ENCODE assay signal across 9 mouse cellular contexts in the genomic region with DNA sequence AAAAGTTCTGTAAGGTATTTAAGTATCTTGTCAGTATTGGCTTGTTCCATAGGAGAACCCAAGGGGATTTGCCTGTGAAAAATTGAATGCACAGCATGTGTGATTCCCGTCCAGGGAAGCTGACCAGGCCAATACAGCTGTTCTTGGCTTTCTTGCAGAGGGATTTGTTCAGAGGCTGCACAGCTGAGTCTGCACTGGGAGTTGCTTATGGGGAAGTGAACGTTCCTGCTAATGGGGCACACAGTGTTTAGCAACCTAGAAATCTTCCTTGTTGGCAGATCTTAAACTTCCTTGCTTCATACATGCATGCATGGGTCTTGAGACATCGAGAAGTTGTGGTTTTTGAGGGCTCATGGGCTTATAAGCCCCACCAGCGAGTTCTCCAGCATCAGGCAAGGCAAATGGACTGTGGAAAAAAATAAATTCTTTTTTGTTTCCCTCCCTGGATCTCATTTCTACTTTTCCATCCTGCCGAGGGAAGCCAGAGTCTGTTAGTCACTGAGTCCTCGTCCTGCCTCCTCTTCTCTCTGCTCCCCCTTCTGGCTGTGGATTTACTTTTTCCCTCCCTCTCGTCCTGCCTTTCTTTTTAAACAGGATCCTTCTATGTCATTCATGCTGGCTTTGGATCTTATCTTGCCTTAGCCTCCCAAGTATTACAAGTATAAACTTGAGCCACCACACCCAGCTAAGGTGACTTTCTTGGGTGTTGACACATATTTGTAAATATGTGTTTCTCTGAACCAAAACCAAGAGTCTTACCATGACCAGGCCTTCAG. TPM values are rescaled to one million over a fixed set of nuclear protein-coding genes. Genes with fewer than 3 reads are reported as not detected.
DNase-seq lines count a peak whose midpoint lies in the region; ATAC-seq lines count a peak whose summit lies in the region.
"Had no signal": no experiment of that assay in that cellular context is flagged by ENCODE, and none has a peak within 500 bp of the region (broad histone marks: within the 10 kb centered on the region; RNA-seq: fewer than 3 reads in every experiment).

No protein-coding gene starts in this region.

- 36% methylated on average over 7 of the region's 7 CpGs for WGBS in limb, embryonic 13.5 days
- 47% methylated on average over 7 of the region's 7 CpGs for WGBS in limb, embryonic 10.5 days
- 50% methylated on average over 7 of the region's 7 CpGs for WGBS in intestine, embryonic 15.5 days

- peak overlapping the region; percentile 17; the same call in 1 of the 2 replicates for H3K4me2 ChIP-seq in limb, embryonic 13.5 days (replicated peaks)
- no peak overlapping the region for H3K4me2 ChIP-seq in intestine, embryonic 15.5 days (replicated peaks)
- H3K4me2 ChIP-seq: limb, embryonic 12.5 days had no signal

- H3K27ac ChIP-seq in limb, embryonic 13.5 days = peak overlapping the region; percentile 29; the same call in 1 of the 2 replicates
- no peak overlapping the region for H3K27ac ChIP-seq in limb, embryonic 10.5 days
- H3K27ac ChIP-seq in intestine, embryonic 15.5 days = peak overlapping the region; percentile 13; the same call in 1 of the 2 replicates
- H3K27ac ChIP-seq: limb, embryonic 12.5 days had no signal

- H3K9ac ChIP-seq in limb, embryonic 13.5 days = 0 out of 2 replicates have a peak overlapping the region, but pooled peaks have one; percentile 25
- H3K9ac ChIP-seq in intestine, embryonic 15.5 days = no peak overlapping the region
- H3K9ac ChIP-seq: limb, embryonic 12.5 days had no signal

- H3K27me3 ChIP-seq in limb, embryonic 13.5 days = no peaks in the 10 kb centered on the region
- H3K27me3 ChIP-seq in limb, embryonic 10.5 days (ENCODE audit: low read depth, poor library complexity, severe bottlenecking) = no peaks in the 10 kb centered on the region
- no peaks in the 10 kb centered on the region for H3K27me3 ChIP-seq in intestine, embryonic 15.5 days (replicated peaks)
- H3K27me3 ChIP-seq: limb, embryonic 12.5 days had no signal

- DNase-seq in embryo, embryonic 10 days (ENCODE audit: low spot score) = peak; percentile 10
- DNase-seq in embryo, embryonic 9.5 days (ENCODE audit: extremely low spot score) = no peak
- DNase-seq in limb, embryonic 10.5 days (ENCODE audit: low spot score) = no peak
- peak; percentile 20 to 56 for DNase-seq in monocyte, adult 2 months (ENCODE audit: low read depth in 1 of 2, low spot score in 2 of 2)
- no peak for DNase-seq in left cerebral cortex, adult 9 months (ENCODE audit: low spot score in 2 of 2)
- DNase-seq in frontal cortex, postnatal 25 days (ENCODE audit: low spot score in 2 of 2) = no peak

- H3K36me3 ChIP-seq in limb, embryonic 13.5 days = no peaks in the 10 kb centered on the region
- H3K36me3 ChIP-seq in limb, embryonic 10.5 days = no peaks in the 10 kb centered on the region
- H3K36me3 ChIP-seq in intestine, embryonic 15.5 days = no peaks in the 10 kb centered on the region

- H3K4me1 ChIP-seq in limb, embryonic 13.5 days = peaks cover 5% of the 10 kb centered on the region
- peaks cover 3% of the 10 kb centered on the region; the same call in 1 of the 2 replicates for H3K4me1 ChIP-seq in limb, embryonic 10.5 days
- H3K4me1 ChIP-seq in intestine, embryonic 15.5 days (replicated peaks) = no peaks in the 10 kb centered on the region
- H3K4me1 ChIP-seq: limb, embryonic 12.5 days had no signal

- ATAC-seq in limb, embryonic 13.5 days (ENCODE audit: low FRiP score, low read depth) = no peak
- ATAC-seq in intestine, embryonic 15.5 days = no peak

- no peak overlapping the region for H3K4me3 ChIP-seq in limb, embryonic 13.5 days
- no peak overlapping the region for H3K4me3 ChIP-seq in limb, embryonic 10.5 days
- no peak overlapping the region for H3K4me3 ChIP-seq in intestine, embryonic 15.5 days (replicated peaks)
- H3K4me3 ChIP-seq: limb, embryonic 12.5 days had no signal

- H3K9me3 ChIP-seq in limb, embryonic 13.5 days = no peaks in the 10 kb centered on the region
- no peaks in the 10 kb centered on the region for H3K9me3 ChIP-seq in limb, embryonic 10.5 days (replicated peaks)
- H3K9me3 ChIP-seq in intestine, embryonic 15.5 days = no peaks in the 10 kb centered on the region
- H3K9me3 ChIP-seq: limb, embryonic 12.5 days had no signal

RNA-seq across cellular contexts. Expression of a gene that starts 19.3 kb away (rescaled TPM):
- 40.4 and 41.2 TPM in 2 replicates for polyA plus RNA-seq in limb, embryonic 13.5 days (2015; fragmentation: Nextera tagmentation; extraction: Ambion mirVana)
- polyA plus RNA-seq in limb, embryonic 10.5 days (2016; fragmentation: Nextera tagmentation; extraction: Ambion mirVana) = 40.8 and 42.3 TPM in 2 replicates
- 28.8 and 31.1 TPM in 2 replicates for polyA plus RNA-seq in intestine, embryonic 15.5 days (2015; fragmentation: Nextera tagmentation; extraction: Ambion mirVana)

RNA-seq across cellular contexts. Expression of a gene that starts 19.4 kb away (rescaled TPM):
- polyA plus RNA-seq in limb, embryonic 13.5 days (2015; fragmentation: Nextera tagmentation; extraction: Ambion mirVana) = 18.2 and 19.4 TPM in 2 replicates
- polyA plus RNA-seq in limb, embryonic 10.5 days (2016; fragmentation: Nextera tagmentation; extraction: Ambion mirVana) = 33.0 and 33.5 TPM in 2 replicates
- 10.3 and 10.9 TPM in 2 replicates for polyA plus RNA-seq in intestine, embryonic 15.5 days (2015; fragmentation: Nextera tagmentation; extraction: Ambion mirVana)

RNA-seq across cellular contexts. Expression of a gene that starts 33.3 kb away (rescaled TPM):
- polyA plus RNA-seq in limb, embryonic 13.5 days (2015; fragmentation: Nextera tagmentation; extraction: Ambion mirVana) = 1.0 TPM in 2 replicates
- 2.2 TPM in 2 replicates for polyA plus RNA-seq in limb, embryonic 10.5 days (2016; fragmentation: Nextera tagmentation; extraction: Ambion mirVana)
- polyA plus RNA-seq in intestine, embryonic 15.5 days (2015; fragmentation: Nextera tagmentation; extraction: Ambion mirVana) = 1.4 and 2.2 TPM in 2 replicates

Comparison
In these comparisons a context has a peak if more than half of its experiments do, and no peak if none do; other contexts are left out.
1. DNase-seq: peak in embryo, embryonic 10 days (single experiment) and monocyte, adult 2 months (2 of 2); none in embryo, embryonic 9.5 days (single experiment), limb, embryonic 10.5 days (single experiment), left cerebral cortex, adult 9 months (0 of 2) and frontal cortex, postnatal 25 days (0 of 2).